Mouse (Mus musculus): ENCODE data around the gene Olfr1441. TPM values are rescaled to one million over a fixed set of nuclear protein-coding genes. Genes with fewer than 3 reads are reported as not detected.

The Olfr1441 gene
- polyA plus RNA-seq, 1 experiment from 2014 or later = not detected

- WGBS = 91% methylated on average over 10 of the region's 10 CpGs
- Histone ChIP-seq H3K4me3 (no peak overlapping the region), H3K9me3 (replicated peaks) (no peaks in the 10 kb centered on the region), H3K4me1 (peaks cover 12% of the 10 kb centered on the region; the same call in 1 of the 2 replicates), H3K36me3 (peaks cover 73% of the 10 kb centered on the region), H3K27ac (replicated peaks) (no peak overlapping the region), H3K27me3 (ENCODE audit: low read depth, poor library complexity, severe bottlenecking) (no peaks in the 10 kb centered on the region)
- no peak for DNase-seq (ENCODE audit: low spot score)
Measured at GRCm38 (mm10) chr19:12465530-12466144, 48.4 kb downstream of the Olfr1441 start.

- WGBS = 34% methylated on average over 7 of the region's 7 CpGs
- Histone ChIP-seq H3K4me3 (no peak overlapping the region), H3K4me1 (peaks cover 12% of the 10 kb centered on the region; the same call in 1 of the 2 replicates), H3K9me3 (replicated peaks) (no peaks in the 10 kb centered on the region), H3K36me3 (peaks cover 78% of the 10 kb centered on the region), H3K27ac (replicated peaks) (no peak overlapping the region), H3K27me3 (ENCODE audit: low read depth, poor library complexity, severe bottlenecking) (no peaks in the 10 kb centered on the region)
- peak; percentile 53 for DNase-seq (ENCODE audit: low spot score)
Measured at GRCm38 (mm10) chr19:12466204-12466603, 49.0 kb downstream of the Olfr1441 start.

DNA sequence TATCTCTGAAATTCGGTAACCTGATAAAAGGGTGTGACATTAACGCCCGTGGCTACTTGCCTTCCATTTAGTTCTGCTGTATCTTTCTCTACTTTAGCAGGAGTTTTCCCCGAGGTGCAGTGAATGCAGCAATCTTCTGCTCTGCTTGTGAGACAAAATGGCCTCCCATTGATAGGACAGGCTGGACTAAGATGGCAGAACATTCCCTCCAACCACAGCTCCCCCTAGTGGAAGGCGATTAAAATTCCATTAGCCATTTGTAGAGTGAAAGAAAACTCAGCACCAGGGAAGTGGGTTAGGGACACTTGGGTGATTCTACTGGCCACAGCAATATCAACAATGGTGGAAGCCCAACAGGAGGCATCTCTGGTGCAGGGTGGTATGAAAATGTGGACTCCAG lies 50.2 kb downstream of the Olfr1441 start:
- WGBS = 82% methylated on average over 5 of the region's 5 CpGs
- Histone ChIP-seq H3K4me1 (peaks cover 12% of the 10 kb centered on the region; the same call in 1 of the 2 replicates), H3K27me3 (ENCODE audit: low read depth, poor library complexity, severe bottlenecking) (no peaks in the 10 kb centered on the region), H3K4me3 (no peak overlapping the region), H3K9me3 (replicated peaks) (no peaks in the 10 kb centered on the region), H3K27ac (replicated peaks) (peak overlapping the region; percentile 47; the same call in 1 of the 2 replicates), H3K36me3 (peaks cover 91% of the 10 kb centered on the region)
- DNase-seq (ENCODE audit: low spot score) = peak; percentile 55

DNA sequence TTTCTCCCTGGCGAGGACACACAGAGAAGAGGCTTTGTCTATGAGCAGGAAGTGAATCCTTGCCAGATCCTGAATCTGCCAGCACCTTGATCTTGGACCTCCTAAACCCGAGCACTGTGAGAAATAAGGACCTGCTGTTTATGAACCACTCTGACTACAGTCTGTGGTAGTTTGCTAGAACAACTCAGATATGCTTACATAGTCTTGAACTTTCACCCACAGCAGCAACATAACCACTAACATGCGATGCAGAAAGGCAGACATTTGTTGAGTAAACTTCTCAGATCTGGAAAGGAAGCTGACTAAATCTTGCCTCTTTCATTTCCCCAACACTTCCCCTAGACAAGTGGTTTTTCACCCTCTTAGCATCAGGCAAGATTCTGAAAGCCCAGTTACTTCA lies 54.6 kb downstream of the Olfr1441 start:
- H3K4me3 ChIP-seq = no peak overlapping the region
- no peak for DNase-seq (ENCODE audit: low spot score)
- H3K27ac ChIP-seq (replicated peaks) = no peak overlapping the region
- WGBS = 85% methylated on average over 3 of the region's 3 CpGs
- no peaks in the 10 kb centered on the region for H3K9me3 ChIP-seq (replicated peaks)
- no peaks in the 10 kb centered on the region for H3K4me1 ChIP-seq
- peaks cover 100% of the 10 kb centered on the region for H3K36me3 ChIP-seq
- H3K27me3 ChIP-seq (ENCODE audit: low read depth, poor library complexity, severe bottlenecking) = no peaks in the 10 kb centered on the region

DNA sequence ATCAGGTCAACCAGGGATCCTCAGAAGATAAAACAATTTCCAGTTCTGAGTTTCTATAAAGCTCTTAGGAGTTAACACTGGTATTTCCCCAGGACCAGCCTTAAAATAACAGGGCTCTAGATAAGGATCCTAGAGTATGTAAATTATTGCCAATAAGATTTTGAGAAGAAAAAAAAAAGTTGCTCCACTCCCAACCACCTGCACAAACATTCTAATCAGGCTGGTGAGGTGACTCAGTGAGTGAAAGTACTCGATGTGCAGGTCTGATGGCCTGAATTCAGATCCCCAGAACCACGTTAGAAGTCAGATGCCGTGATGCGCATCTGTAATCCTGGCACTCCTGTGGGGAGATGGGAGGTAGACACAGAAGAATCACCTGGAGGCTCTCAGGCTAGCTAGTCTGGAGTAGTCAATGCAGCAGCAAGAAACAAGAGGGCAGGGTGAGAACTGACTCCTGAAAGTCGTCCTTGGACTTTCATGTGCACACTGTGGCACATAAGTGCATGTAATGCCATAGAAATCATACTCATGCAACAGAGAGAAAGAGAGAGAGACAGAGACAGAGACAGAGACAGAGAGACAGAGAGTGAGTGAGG lies 55.2 kb downstream of the Olfr1441 start:
- no peak overlapping the region for H3K27ac ChIP-seq (replicated peaks)
- no peak overlapping the region for H3K4me3 ChIP-seq
- peaks cover 100% of the 10 kb centered on the region for H3K36me3 ChIP-seq
- H3K4me1 ChIP-seq = no peaks in the 10 kb centered on the region
- H3K27me3 ChIP-seq (ENCODE audit: low read depth, poor library complexity, severe bottlenecking) = no peaks in the 10 kb centered on the region
- no peak for DNase-seq (ENCODE audit: low spot score)
- 90% methylated on average over 5 of the region's 5 CpGs for WGBS
- H3K9me3 ChIP-seq (replicated peaks) = no peaks in the 10 kb centered on the region

Other genes starting within 250 kb of the Olfr1441 start
- not detected in 2 replicates for gene Olfr1555-ps1, start 247.3 kb upstream of the Olfr1441 start, polyA plus RNA-seq (2016; fragmentation: Nextera tagmentation; extraction: Ambion mirVana)
- gene Olfr1431, start 216.8 kb upstream of the Olfr1441 start, polyA plus RNA-seq (2016; fragmentation: Nextera tagmentation; extraction: Ambion mirVana) = not detected in 2 replicates
- not detected in 2 replicates for gene Olfr1432, start 184.8 kb upstream of the Olfr1441 start, polyA plus RNA-seq (2016; fragmentation: Nextera tagmentation; extraction: Ambion mirVana)
- not detected in 2 replicates for gene Olfr262, start 175.8 kb upstream of the Olfr1441 start, polyA plus RNA-seq (2016; fragmentation: Nextera tagmentation; extraction: Ambion mirVana)
- gene Olfr235, start 156.4 kb upstream of the Olfr1441 start, polyA plus RNA-seq (2016; fragmentation: Nextera tagmentation; extraction: Ambion mirVana) = not detected in 2 replicates
- not detected in 2 replicates for gene Olfr1434, start 137.6 kb upstream of the Olfr1441 start, polyA plus RNA-seq (2016; fragmentation: Nextera tagmentation; extraction: Ambion mirVana)
- gene Olfr1436, start 118.3 kb upstream of the Olfr1441 start, polyA plus RNA-seq (2016; fragmentation: Nextera tagmentation; extraction: Ambion mirVana) = not detected in 2 replicates
- not detected in 2 replicates for gene Olfr1437, start 92.3 kb upstream of the Olfr1441 start, polyA plus RNA-seq (2016; fragmentation: Nextera tagmentation; extraction: Ambion mirVana)
- not detected in 2 replicates for gene Olfr1438-ps1, start 81.5 kb upstream of the Olfr1441 start, polyA plus RNA-seq (2016; fragmentation: Nextera tagmentation; extraction: Ambion mirVana)
- not detected in 2 replicates for gene Olfr1440, start 30.2 kb upstream of the Olfr1441 start, polyA plus RNA-seq (2016; fragmentation: Nextera tagmentation; extraction: Ambion mirVana)
- not detected in 2 replicates for gene Pfpl, start 10.5 kb downstream of the Olfr1441 start, polyA plus RNA-seq (2016; fragmentation: Nextera tagmentation; extraction: Ambion mirVana)
- gene Mpeg1, start 43.3 kb downstream of the Olfr1441 start, polyA plus RNA-seq (2016; fragmentation: Nextera tagmentation; extraction: Ambion mirVana) = 0.19 and 0.40 TPM in 2 replicates
- 54.9 and 59.2 TPM in 2 replicates for gene Dtx4, start 84.0 kb downstream of the Olfr1441 start, polyA plus RNA-seq (2016; fragmentation: Nextera tagmentation; extraction: Ambion mirVana)
- gene Fam111a, start 128.3 kb downstream of the Olfr1441 start, polyA plus RNA-seq (2016; fragmentation: Nextera tagmentation; extraction: Ambion mirVana) = 20.9 and 21.0 TPM in 2 replicates
- not detected in 2 replicates for gene Gm4952, start 182.5 kb downstream of the Olfr1441 start, polyA plus RNA-seq (2016; fragmentation: Nextera tagmentation; extraction: Ambion mirVana)
- not detected in 2 replicates for gene Glyat, start 215.9 kb downstream of the Olfr1441 start, polyA plus RNA-seq (2016; fragmentation: Nextera tagmentation; extraction: Ambion mirVana)

All from midbrain, embryonic 10.5 days (tissue).